Mouse (Mus musculus): ENCODE data around the gene Olfr294. TPM values are rescaled to one million over a fixed set of nuclear protein-coding genes. Genes with fewer than 3 reads are reported as not detected.

The Olfr294 gene
- not detected for total RNA-seq (2021)
- long read RNA-seq, experiment 1: 0 reads
- long read RNA-seq, experiment 2: 0 reads

GRCm38 (mm10) chr7:86616543-86616942 lies at the start of gene Olfr294:
Olfr294 (minus strand) TSS chr7:86616643.
- no peak for DNase-seq

GRCm38 (mm10) chr7:86648761-86649160 lies 32.3 kb upstream of the Olfr294 start, which contains the start of gene Olfr293:
Olfr293 (plus strand) TSS chr7:86649061.
- DNase-seq: no peak

GRCm38 (mm10) chr7:86583562-86583961 lies 32.9 kb downstream of the Olfr294 start, which contains the start of gene Olfr295:
Olfr295 (plus strand) TSS chr7:86583862.
- no peak for DNase-seq

Other genes starting within 250 kb of the Olfr294 start
- not detected for gene Olfr305, start 249.7 kb downstream of the Olfr294 start, total RNA-seq (2021)
- not detected for gene Olfr304, start 230.0 kb downstream of the Olfr294 start, total RNA-seq (2021)
- not detected for gene Olfr303, start 218.9 kb downstream of the Olfr294 start, total RNA-seq (2021)
- not detected for gene Olfr301, start 212.8 kb downstream of the Olfr294 start, total RNA-seq (2021)
- not detected for gene Olfr299, start 156.7 kb downstream of the Olfr294 start, total RNA-seq (2021)
- gene Olfr298, start 124.2 kb downstream of the Olfr294 start, total RNA-seq (2021): not detected
- gene Olfr297, start 96.7 kb downstream of the Olfr294 start, total RNA-seq (2021): not detected
- not detected for gene Olfr295, start 32.8 kb downstream of the Olfr294 start, total RNA-seq (2021)
- not detected for gene Olfr293, start 32.4 kb upstream of the Olfr294 start, total RNA-seq (2021)
- not detected for gene Olfr292, start 71.7 kb upstream of the Olfr294 start, total RNA-seq (2021)
- gene Folh1, start 159.3 kb upstream of the Olfr294 start, total RNA-seq (2021): 1 to 10 TPM in 1 of 2 experiments, under 1 TPM in 1; 0.82 to 1.7 TPM
- not detected for gene Vmn2r77, start 178.4 kb upstream of the Olfr294 start, total RNA-seq (2021)

Data from adrenal gland, postnatal 36 days (tissue).